Mouse (Mus musculus) Patski (cell line): ENCODE measurements around the gene Meig1. TPM values are rescaled to one million over a fixed set of nuclear protein-coding genes. Genes with fewer than 3 reads are reported as not detected.

Experiments used
- ATAC-seq: fragments of 100-300 bp; one replicate; pipeline ENCODE4 v1.8.0; 2021
- CTCF ChIA-PET: fragments of 350-600 bp; sonication (Branson Sonifier 250); formaldehyde crosslinking; loops from one replicate; lab custom pipeline; 2022; ENCODE audit warnings: inconsistent platforms; lab: Charles Lee
- POLR2A ChIA-PET: fragments of 350-600 bp; sonication (Branson Sonifier 250); formaldehyde crosslinking; loops from one replicate; lab custom pipeline; 2022; ENCODE audit warnings: antibody characterized with exemption, inconsistent platforms; lab: Charles Lee
- DNase-seq: peaks from one replicate; pipeline ENCODE4 v3.0.0-alpha.2; 2011; ENCODE audit warnings: low read depth, low spot score
- H3K27me3 ChIP-seq: fragments of 371-371 bp; one replicate; pipeline ENCODE4 v1.5.1; 2021
- CTCF ChIP-seq: fragments of 100-300 bp; IDR thresholded peaks from one replicate; pipeline ENCODE4 v1.5.1; 2021
- in situ Hi-C: fragments of 300-500 bp; cut with MboI; formaldehyde crosslinking; loops from 3 replicates; pipeline ENCODE4 v1.11.1; 2018; ENCODE audit warnings: low pct_unique_long_range_greater_than_20kb, mixed read lengths
- polyA plus RNA-seq: library from polyadenylated mRNA; unstranded; gene quantifications from one replicate; pipeline ENCODE4 v1.2.3, GENCODE M21; 2021

The Meig1 gene
- polyA plus RNA-seq: 0.15 TPM

- ChIA-PET POLR2A (no interaction called here), CTCF (no interaction called here)
- peaks cover 18% of the 10 kb centered on the region for H3K27me3 ChIP-seq
- DNase-seq (no peak), ATAC-seq (no peak)
- TF ChIP-seq CTCF: no peak
- in situ Hi-C loops: no loop called here
Measured at GRCm38 (mm10) chr2:3422548-3422947, at the start of gene Meig1. TSS of gene Meig1 (minus strand) at chr2:3422648.

DNA sequence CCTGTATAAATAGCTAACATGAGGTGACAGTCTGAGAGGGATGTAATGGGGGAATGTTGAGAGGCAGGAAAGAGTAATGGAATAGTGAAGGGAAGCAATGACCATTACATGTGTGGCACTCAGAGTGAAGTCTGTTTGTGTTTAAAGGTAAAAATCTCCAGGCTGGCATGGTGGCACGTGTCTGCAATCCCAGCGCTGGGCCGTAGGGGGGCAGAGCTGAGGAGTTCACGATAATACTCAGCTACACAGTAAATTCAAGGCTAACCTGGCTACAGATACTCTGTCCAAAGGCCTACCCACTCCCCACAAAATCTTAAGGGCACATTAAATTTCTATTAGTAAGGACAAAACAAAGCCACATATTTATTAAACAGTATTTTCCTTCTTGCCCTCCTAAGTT is 34.1 kb upstream of the Meig1 start:
- in situ Hi-C loops: no loop called here
- ATAC-seq: no peak
- CTCF ChIA-PET: interaction anchor here (1.5 to 1.8 kb wide), 2 partner anchors 14 to 24 kb away, joined by 3 to 6 read pairs; no protein-coding TSS in a partner anchor

DNA sequence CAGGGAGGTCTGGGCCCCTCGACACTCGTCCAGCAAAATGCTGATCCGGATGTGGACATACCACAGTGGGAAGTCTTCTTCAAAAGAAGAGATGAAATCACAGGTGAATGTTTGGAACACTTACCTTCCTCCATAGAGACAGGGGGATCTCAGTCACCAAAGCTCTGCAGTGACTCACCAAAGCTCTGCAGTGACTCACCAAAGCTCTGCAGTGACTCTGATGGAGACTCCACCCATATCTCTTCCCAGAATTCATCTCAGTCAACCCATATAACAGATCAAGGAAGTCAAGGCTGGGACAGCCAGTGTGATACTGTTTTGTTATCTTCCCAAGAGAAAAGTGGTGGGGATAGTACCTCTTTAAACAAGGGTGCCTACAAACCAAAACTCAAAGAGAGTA is 30.6 kb upstream of the Meig1 start:
- no peak for TF ChIP-seq CTCF
- POLR2A ChIA-PET: no interaction called here

More for the DNA sequence above, 34.1 kb upstream of the Meig1 start:
- TF ChIP-seq CTCF: no peak
- H3K27me3 ChIP-seq: no peaks in the 10 kb centered on the region
- POLR2A ChIA-PET: no interaction called here
- DNase-seq: no peak

GRCm38 (mm10) chr2:3449431-3449830 is 27.0 kb upstream of the Meig1 start:
- ATAC-seq: no peak
- DNase-seq: no peak
- ChIA-PET CTCF (interaction anchor here (1.3 to 1.7 kb wide), 2 partner anchors 11 to 22 kb away, joined by 4 read pairs; no protein-coding TSS in a partner anchor), POLR2A (no interaction called here)
- in situ Hi-C loops: no loop called here
- TF ChIP-seq CTCF: no peak
- no peaks in the 10 kb centered on the region for H3K27me3 ChIP-seq

More for the DNA sequence above, 30.6 kb upstream of the Meig1 start:
- in situ Hi-C loops: no loop called here
- no peak for ATAC-seq
- CTCF ChIA-PET: no interaction called here
- H3K27me3 ChIP-seq: no peaks in the 10 kb centered on the region
- no peak for DNase-seq

- in situ Hi-C loops: no loop called here
- TF ChIP-seq CTCF: no peak
- no peaks in the 10 kb centered on the region for H3K27me3 ChIP-seq
- DNase-seq (no peak), ATAC-seq (no peak)
- ChIA-PET CTCF (no interaction called here), POLR2A (no interaction called here)
Measured at GRCm38 (mm10) chr2:3445984-3446383, 23.5 kb upstream of the Meig1 start.

DNA sequence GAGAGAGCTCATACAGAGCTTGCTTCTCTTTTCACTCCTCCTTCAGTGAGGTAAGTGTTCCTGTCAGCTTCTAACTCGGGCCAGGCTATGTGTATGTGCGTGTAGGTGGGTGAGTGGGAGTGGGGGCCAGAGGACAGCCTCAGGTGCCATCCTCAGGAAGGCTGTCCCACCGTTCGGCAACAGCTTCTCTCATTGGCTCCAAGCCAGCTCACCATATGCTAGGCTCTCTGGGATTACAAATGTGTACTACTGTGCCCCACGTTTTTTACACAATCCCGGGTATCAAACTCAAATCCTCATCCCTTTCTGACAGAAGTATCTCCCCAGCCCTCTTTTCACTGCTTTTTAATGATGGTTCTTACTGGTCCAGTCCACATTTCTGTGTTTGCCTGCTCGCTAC is 21.8 kb upstream of the Meig1 start:
- H3K27me3 ChIP-seq: no peaks in the 10 kb centered on the region
- CTCF ChIA-PET: interaction anchor here (1.1 kb wide), 1 partner anchor 19 kb away, joined by 4 read pairs; no protein-coding TSS in a partner anchor
- no peak for TF ChIP-seq CTCF
- in situ Hi-C loops: no loop called here
- POLR2A ChIA-PET: no interaction called here
- no peak for ATAC-seq
- no peak for DNase-seq

DNA sequence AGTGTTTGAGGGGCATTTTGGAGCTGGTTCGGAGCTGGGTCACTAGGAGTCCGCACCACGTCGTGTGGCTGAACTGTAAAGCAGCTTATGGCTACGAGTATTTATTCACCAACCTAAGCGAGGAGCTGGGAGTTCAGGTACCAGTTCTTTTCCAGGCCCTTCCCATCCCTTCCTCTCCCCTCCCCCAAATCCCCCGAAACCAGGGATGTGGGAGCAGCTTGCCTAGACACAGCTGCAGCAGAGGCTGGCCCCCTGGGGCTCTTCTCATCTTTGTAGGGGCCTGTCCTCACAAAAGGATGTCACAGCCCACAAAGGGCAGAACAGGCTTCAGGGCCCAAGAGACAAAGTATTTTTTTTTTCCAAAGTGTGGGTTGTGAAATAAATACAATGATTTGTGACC is 15.5 kb upstream of the Meig1 start:
- no peaks in the 10 kb centered on the region for H3K27me3 ChIP-seq
- no peak for ATAC-seq
- CTCF ChIA-PET: no interaction called here
- POLR2A ChIA-PET: no interaction called here
- in situ Hi-C loops: no loop called here
- TF ChIP-seq CTCF: no peak
- no peak for DNase-seq

DNA sequence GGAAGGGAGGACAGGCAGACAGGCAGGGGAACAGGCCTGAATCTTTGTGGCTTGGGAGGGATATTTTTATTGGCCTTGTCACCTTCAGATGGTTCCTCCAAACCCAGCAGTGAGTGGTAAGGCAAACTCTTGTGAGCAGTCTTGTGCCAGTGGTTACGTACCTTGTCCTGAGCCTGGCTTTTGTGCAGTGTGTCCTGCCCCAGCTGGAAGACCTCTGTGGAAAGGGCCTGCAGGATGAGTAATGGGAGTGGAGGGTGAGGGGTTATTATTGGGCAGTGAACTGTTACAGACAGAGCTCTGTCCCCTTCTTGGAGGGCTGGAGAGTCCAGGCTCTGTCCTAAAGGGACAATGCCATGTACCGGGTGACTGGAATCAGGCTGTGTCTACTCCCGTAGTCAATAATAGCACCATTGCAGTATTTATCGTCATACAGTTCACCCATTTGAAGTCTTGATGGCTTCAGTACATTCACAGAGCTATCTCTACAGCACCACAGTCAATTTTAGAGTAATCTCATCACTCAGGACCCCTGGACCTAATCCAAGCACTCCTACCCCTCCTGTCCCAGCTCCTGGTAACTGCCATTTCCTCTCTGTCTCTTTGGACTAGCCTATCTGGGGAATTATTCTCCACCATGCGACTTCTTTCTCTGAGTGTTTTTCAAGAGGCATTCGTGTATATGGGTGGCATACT is 13.1 kb upstream of the Meig1 start:
- TF ChIP-seq CTCF: no peak
- POLR2A ChIA-PET: interaction anchor here (0.6 kb wide), 1 partner anchor 102 kb away, joined by 3 read pairs; no protein-coding TSS in a partner anchor
- CTCF ChIA-PET: interaction anchor here (1.0 to 1.9 kb wide), 4 partner anchors 11 to 37 kb away, joined by 3 to 7 read pairs (median 4); partner anchors contain the start of gene Dclre1c
- no peak for DNase-seq
- no peak for ATAC-seq
- in situ Hi-C loops: no loop called here
- no peaks in the 10 kb centered on the region for H3K27me3 ChIP-seq

DNA sequence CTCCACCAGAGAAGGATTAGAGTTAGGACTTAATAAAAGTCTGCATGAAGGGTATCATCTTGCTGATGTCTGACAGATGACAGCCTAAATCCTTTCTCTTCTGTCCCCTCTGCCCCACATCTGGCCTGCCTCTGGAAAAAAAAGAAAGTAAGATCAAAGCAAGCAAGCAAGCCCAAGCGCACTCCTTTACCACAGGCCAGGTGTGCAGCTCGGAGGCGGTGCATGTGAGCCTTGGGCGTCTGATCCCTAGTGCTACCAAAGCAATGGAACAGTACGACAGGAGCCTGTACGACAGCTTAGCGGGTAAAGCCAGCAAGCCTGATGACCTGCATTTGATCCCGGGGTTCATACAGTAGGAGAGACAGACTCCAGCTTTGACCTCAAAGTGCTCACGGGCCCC is 8.5 kb upstream of the Meig1 start:
- DNase-seq (no peak), ATAC-seq (no peak)
- CTCF ChIA-PET: no interaction called here
- POLR2A ChIA-PET: no interaction called here
- no peak for TF ChIP-seq CTCF
- H3K27me3 ChIP-seq: no peaks in the 10 kb centered on the region
- in situ Hi-C loops: no loop called here

DNA sequence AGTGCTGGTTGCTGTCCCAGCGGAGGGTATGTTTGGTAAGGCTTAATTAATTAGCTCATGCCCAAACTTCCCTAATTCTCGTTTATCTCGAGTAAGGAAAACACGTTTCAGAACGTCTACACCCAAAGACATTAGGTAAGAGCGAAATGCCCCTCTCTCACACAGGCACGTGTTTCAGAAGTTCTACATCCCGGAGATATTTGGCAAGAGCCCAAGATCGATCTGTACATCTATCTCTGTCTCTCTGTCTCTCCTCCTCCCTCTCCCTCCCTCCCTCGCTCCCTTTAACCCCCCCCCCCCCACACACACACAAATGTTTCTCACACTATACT is 2.1 kb upstream of the Meig1 start:
- no peak for DNase-seq

DNA sequence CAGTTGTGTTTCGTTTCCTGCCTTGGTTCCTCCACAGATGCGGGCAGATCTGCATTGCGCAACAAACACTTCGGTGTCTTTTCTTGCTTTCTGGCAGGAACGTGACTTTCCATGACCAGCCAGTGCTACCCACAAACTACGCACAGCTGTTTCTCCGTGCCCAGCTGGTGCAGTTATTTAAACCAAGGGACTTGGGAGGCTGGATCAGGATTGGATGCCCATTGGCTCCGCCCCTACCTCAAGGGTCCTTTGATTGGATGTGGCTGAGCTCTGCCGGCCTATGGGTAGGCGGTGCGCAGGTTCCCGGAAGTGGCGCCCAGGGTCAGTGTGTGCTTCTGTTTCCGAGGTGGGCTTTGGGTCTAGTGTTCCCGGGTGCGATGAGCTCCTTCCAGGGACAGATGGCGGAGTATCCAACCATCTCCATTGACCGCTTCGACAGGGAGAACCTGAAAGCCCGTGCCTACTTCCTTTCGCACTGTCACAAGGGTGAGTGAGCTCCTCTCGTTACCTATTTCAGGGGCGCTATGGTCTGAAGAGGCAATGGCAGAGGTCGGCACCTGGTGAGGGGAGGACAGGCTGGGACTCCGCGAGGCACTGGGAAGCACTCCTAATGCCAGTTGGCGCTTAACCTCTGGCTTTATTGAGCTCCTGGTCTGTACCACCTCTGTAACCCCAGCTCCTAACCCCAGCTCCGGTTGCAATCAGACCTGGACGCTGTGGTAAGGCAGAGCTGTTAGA is 1.6 kb upstream of the Meig1 start, which contains the start of gene Dclre1c:
TSS of gene Dclre1c (plus strand) at position 291 of the 738 bp plus-strand sequence.
- CTCF ChIA-PET: interaction anchor here (1.3 to 1.4 kb wide), 3 partner anchors 10 to 31 kb away, joined by 3 to 7 read pairs (median 6); no protein-coding TSS in a partner anchor
- in situ Hi-C loops: no loop called here

More for the DNA sequence above, 2.1 kb upstream of the Meig1 start:
- H3K27me3 ChIP-seq: peaks cover 15% of the 10 kb centered on the region
- ATAC-seq: no peak
- TF ChIP-seq CTCF: no peak
- in situ Hi-C loops: no loop called here
- POLR2A ChIA-PET: no interaction called here
- CTCF ChIA-PET: interaction anchor here (1.3 to 1.4 kb wide), 4 partner anchors 10 to 30 kb away, joined by 3 to 7 read pairs (median 4); no protein-coding TSS in a partner anchor

More for the DNA sequence above, 1.6 kb upstream of the Meig1 start, which contains the start of gene Dclre1c:
- POLR2A ChIA-PET: no interaction called here
- peaks cover 15% of the 10 kb centered on the region for H3K27me3 ChIP-seq
- ATAC-seq (peak; percentile 100), DNase-seq (peak; percentile 60)
- no peak for TF ChIP-seq CTCF
